Mouse (Mus musculus) kidney, postnatal 0 days (tissue): Measurements from ENCODE around the gene Il10rb. TPM values are rescaled to one million over a fixed set of nuclear protein-coding genes. Genes with fewer than 3 reads are reported as not detected.

ENCODE experiments used
- ATAC-seq: fragments of 200-750 bp; cut with Nextera tagmentation; replicated peaks from 2 replicates; pipeline ENCODE4 v1.8.0; 2017; ENCODE audit warnings: low read depth, moderate number of reproducible peaks, moderate TSS enrichment, moderate library complexity; ENCODE audit not compliant: low FRiP score
- DNase-seq: peaks from one replicate; pipeline ENCODE4 v3.0.0-alpha.2; 2016; ENCODE audit warnings: low spot score
- H3K27ac ChIP-seq: fragments of 300-500 bp; sonication (generic); 2 replicates; pipeline ENCODE4 v1.5.1; 2014; ENCODE audit warnings: mild to moderate bottlenecking
- H3K27me3 ChIP-seq: fragments of 300-500 bp; sonication (generic); 2 replicates; pipeline ENCODE4 v1.6.1; 2014; ENCODE audit warnings: low read length, mixed read lengths; ENCODE audit not compliant: insufficient read depth
- H3K36me3 ChIP-seq: fragments of 300-500 bp; sonication (generic); 2 replicates; pipeline ENCODE4 v1.6.1; 2014; ENCODE audit warnings: low read length, mixed read lengths; ENCODE audit not compliant: insufficient read depth
- H3K4me1 ChIP-seq: fragments of 300-500 bp; sonication (generic); replicated peaks from 2 replicates; pipeline ENCODE4 v1.6.1; 2014; ENCODE audit warnings: antibody characterized with exemption, low read length, mixed read lengths; ENCODE audit not compliant: insufficient read depth
- H3K4me2 ChIP-seq: fragments of 300-500 bp; sonication (generic); 2 replicates; pipeline ENCODE4 v1.6.1; 2014; ENCODE audit warnings: mild to moderate bottlenecking, low read length, moderate library complexity, mixed read lengths
- H3K4me3 ChIP-seq: fragments of 300-500 bp; sonication (generic); replicated peaks from 2 replicates; pipeline ENCODE4 v1.5.1; 2014; ENCODE audit warnings: low read depth, low read length
- H3K9ac ChIP-seq: fragments of 300-500 bp; sonication (generic); 2 replicates; pipeline ENCODE4 v1.6.1; 2014; ENCODE audit warnings: low read depth, low read length
- H3K9me3 ChIP-seq: fragments of 300-500 bp; sonication (generic); replicated peaks from 2 replicates; pipeline ENCODE4 v1.6.1; 2016; ENCODE audit warnings: low read length, inconsistent platforms, mixed read lengths
- CTCF ChIP-seq: IDR thresholded peaks from 2 replicates; pipeline ENCODE4 v1.5.1; 2016; ENCODE audit warnings: antibody characterized with exemption, low read depth, mild to moderate bottlenecking, moderate library complexity
- WGBS: fragments of 180-500 bp; shearing (Covaris S2); extraction: QIAGEN DNeasy Blood & Tissue Kit; methylation state at CpG from one replicate; pipeline ENCODE4 v1.1.7; 2014; 5-methylcytosine and 5-hydroxymethylcytosine counted together
- polyA plus RNA-seq: library from polyadenylated mRNA; unstranded; fragments of >200 nt; fragmentation: Nextera tagmentation; extraction: Ambion mirVana; gene quantifications from 2 replicates; pipeline ENCODE4 v1.2.1, GENCODE M21; 2015

Il10rb gene
- polyA plus RNA-seq, 1 experiment from 2014 or later, result 44.6 TPM

DNA sequence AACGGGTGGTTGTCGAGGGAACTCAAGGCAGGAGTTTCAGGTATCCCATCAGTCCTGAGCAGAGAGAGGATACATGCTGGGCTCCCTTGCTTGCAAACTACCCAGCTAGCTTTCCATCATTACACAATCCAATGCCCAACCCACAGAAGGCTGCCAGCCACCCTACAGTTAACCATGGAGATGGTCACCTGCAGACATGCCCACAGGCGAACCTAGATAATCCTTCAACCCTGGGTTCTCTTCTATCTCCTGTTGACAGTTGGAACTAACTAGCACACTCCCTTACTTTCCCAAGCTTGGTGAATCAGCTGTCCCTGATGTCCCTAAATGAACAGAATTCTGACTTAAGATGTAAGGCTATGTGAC is 18.9 kb upstream of the Il10rb start:
- Histone ChIP-seq H3K4me1 (0 out of 2 replicates have a peak, but pooled peaks cover 6% of the 10 kb centered on the region), H3K4me2 (no peak overlapping the region), H3K9me3 (no peaks in the 10 kb centered on the region), H3K27me3 (no peaks in the 10 kb centered on the region), H3K27ac (no peak overlapping the region), H3K9ac (no peak overlapping the region), H3K36me3 (peaks cover 26% of the 10 kb centered on the region; the same call in 1 of the 2 replicates), H3K4me3 (no peak overlapping the region)
- TF ChIP-seq CTCF, result no peak
- DNase-seq (no peak), ATAC-seq (no peak)
- 91% methylated on average over 3 of the region's 3 CpGs for WGBS

DNA sequence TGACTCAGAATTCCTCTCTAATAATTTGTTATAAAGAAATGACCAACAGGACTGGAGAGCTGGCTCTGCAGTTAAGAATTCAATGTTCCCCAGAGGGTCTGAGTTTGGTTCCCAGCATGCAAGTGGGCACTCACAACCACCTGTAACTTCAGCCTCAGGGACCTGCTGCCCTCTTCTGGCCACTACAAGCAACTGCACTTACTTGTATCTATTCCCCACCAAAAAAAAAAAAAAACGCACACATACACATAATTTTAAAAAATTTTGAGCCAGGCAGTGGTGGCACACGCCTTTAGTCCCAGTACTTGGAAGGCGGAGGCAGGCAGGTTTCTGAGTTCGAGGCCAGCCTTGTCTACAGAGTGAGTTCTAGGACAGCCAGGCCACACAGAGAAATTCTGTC is 15.9 kb upstream of the Il10rb start:
- H3K4me3 ChIP-seq, result no peak overlapping the region
- no peak overlapping the region for H3K4me2 ChIP-seq
- DNase-seq, result no peak
- TF ChIP-seq CTCF, result peak; percentile 59
- no peak overlapping the region for H3K27ac ChIP-seq
- ATAC-seq, result no peak
- H3K4me1 ChIP-seq, result 0 out of 2 replicates have a peak, but pooled peaks cover 2% of the 10 kb centered on the region
- peaks cover 34% of the 10 kb centered on the region for H3K36me3 ChIP-seq
- WGBS, result 95% methylated on average over 4 of the region's 4 CpGs
- H3K27me3 ChIP-seq, result no peaks in the 10 kb centered on the region
- no peaks in the 10 kb centered on the region for H3K9me3 ChIP-seq
- no peak overlapping the region for H3K9ac ChIP-seq

DNA sequence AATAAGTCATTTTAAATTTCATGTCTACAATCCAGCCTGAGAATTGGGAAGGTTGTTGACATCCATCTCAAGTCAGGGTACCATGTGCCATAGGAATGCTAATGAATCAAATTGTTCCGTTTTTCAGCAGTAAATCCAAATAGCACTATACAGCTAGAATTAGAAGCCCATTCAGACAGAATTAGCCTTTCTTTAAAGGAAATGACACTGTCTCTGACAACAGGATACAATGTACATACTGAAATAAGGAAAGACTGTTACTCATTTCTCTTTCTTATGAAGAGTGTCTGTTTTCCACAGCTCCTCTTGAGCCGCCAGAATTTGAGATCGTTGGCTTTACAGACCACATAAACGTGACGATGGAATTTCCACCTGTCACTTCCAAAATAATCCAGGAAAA is 14.5 kb upstream of the Il10rb start, which contains the start of gene Gm21970:
Gene Gm21970 (plus strand): TSS at position 301 of the 400 bp plus-strand sequence.
- Histone ChIP-seq H3K4me2 (no peak within 1 kb of the TSS), H3K27ac (no peak within 1 kb of the TSS), H3K9ac (no peak within 1 kb of the TSS), H3K36me3 (peaks cover 34% of the 10 kb centered on the region), H3K9me3 (no peaks in the 10 kb centered on the region), H3K27me3 (no peaks in the 10 kb centered on the region), H3K4me1 (no peaks in the 10 kb centered on the region), H3K4me3 (no peak within 1 kb of the TSS)
- ATAC-seq (no peak), DNase-seq (no peak)
- TF ChIP-seq CTCF, result no peak
- WGBS, result 79% methylated on average over 5 of the region's 5 CpGs

DNA sequence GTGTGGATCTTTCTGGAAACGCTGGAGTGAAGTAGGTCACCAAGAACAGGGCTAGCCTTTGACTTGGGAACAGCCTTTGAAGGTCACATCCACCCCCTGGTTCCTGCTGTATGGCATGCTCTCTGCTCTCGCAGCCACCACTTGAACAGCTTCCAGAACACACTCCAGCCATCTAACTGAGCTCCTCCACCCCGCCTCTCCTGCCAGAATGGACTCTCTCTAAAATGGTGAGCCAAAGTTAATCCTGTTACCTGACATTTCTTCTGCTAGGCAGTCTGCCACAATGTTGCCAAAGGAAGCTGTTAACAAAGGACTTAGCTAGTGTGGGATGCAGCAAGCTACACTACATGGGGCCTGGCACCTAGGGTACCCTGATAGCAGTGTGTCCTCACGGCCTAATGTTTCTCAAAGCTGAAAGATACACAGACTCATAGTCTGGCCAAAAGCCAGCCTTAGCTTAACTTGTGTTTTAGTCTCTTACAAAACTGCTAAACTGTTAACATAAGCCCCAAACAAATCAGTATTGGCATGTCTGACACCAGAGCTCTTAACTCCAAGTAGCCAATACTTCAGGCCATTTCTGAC is 11.0 kb upstream of the Il10rb start:
- peaks cover 22% of the 10 kb centered on the region; the same call in 1 of the 2 replicates for H3K36me3 ChIP-seq
- no peak for TF ChIP-seq CTCF
- no peak for DNase-seq

DNA sequence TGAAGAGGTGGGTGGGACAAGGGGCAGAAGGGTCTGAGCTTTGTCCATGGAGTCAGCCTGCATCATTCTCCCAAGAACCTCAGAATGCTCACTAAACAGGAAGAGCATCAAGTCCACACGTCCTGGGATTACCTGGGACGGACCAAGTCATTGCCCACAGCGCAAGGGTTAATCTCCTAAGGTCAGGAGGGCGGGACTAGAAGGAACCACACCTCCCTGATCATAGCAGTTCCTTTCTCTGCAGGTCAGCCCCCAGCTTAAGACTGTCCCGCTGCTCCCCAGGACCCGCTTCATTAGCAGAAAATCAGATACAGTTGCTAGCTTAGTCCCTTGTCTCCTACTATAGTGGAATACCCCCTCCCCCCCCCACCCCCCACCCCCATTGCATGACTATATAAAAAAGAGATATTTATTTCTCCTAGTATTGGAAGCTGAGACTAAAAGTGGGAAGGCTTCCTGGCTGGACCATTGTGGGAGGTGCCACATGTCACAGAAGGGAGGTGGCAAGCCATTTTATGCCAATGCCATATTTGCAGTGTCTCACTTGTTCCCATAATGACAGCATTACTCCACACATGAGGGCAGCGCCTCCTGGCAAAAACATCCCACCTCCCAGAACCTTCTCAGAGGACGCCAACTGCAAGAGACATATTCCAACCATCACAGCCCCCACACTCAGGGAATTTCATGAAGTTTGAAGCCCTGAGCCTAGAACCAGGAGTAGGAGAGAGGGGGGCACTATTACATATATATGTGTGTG is 10.2 kb upstream of the Il10rb start:
- WGBS, result 61% methylated on average over 8 of the region's 8 CpGs
- ATAC-seq (no peak), DNase-seq (no peak)
- no peak for TF ChIP-seq CTCF
- Histone ChIP-seq H3K4me2 (no peak overlapping the region), H3K9ac (no peak overlapping the region), H3K4me1 (no peaks in the 10 kb centered on the region), H3K27me3 (no peaks in the 10 kb centered on the region), H3K36me3 (peaks cover 19% of the 10 kb centered on the region; the same call in 1 of the 2 replicates), H3K9me3 (no peaks in the 10 kb centered on the region), H3K27ac (no peak overlapping the region), H3K4me3 (no peak overlapping the region)

More for the DNA sequence above, 11.0 kb upstream of the Il10rb start:
- Histone ChIP-seq H3K27me3 (no peaks in the 10 kb centered on the region), H3K4me1 (no peaks in the 10 kb centered on the region), H3K9ac (no peak overlapping the region), H3K9me3 (no peaks in the 10 kb centered on the region), H3K4me2 (no peak overlapping the region), H3K4me3 (no peak overlapping the region), H3K27ac (no peak overlapping the region)
- 83% methylated on average over 4 of the region's 4 CpGs for WGBS
- no peak for ATAC-seq

DNA sequence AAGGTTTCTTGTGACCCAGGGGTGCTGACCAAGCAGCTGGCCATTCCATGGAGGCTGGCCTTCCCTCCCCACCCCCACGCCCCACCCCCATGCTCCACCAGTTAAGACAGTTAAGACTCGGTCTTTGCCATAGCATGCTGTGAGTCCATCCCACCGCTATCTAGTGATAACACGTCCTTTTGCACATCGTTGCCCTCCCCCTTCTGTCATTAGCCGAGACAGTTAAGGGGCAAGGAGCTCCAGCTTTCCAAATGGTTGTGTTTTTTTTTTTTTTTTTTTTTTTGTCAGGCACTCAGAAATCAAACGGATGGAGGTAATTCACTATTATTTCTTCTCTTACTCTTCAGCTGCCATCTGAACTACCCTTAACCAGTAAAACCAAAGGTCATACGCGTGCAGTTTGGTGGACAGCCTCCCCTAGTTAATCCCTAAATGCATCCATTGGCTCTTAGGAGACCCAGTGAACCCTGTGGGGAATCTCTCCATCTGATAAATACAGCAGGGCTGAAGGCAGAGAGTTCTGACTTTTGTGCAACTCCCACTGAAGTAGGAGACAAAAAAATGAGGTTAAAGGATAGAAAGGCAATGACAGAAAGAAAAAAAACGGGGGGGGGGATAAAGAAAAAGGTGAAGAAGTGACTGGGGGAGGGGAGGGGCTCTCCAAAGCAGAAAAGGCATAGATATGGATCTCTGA is 9.0 kb upstream of the Il10rb start:
- no peak for TF ChIP-seq CTCF
- WGBS, result 75% methylated on average over 10 of the region's 10 CpGs
- Histone ChIP-seq H3K27ac (no peak overlapping the region), H3K4me2 (no peak overlapping the region), H3K36me3 (peaks cover 14% of the 10 kb centered on the region; the same call in 1 of the 2 replicates), H3K9me3 (no peaks in the 10 kb centered on the region), H3K4me3 (no peak overlapping the region), H3K9ac (no peak overlapping the region), H3K27me3 (no peaks in the 10 kb centered on the region), H3K4me1 (no peaks in the 10 kb centered on the region)
- DNase-seq (no peak), ATAC-seq (no peak)
